Mouse (Mus musculus) midbrain, embryonic 11.5 days (tissue): ENCODE data around the gene Ncor2. TPM values are rescaled to one million over a fixed set of nuclear protein-coding genes. Genes with fewer than 3 reads are reported as not detected.

ENCODE experiments used
- ATAC-seq: fragments of 200-750 bp; cut with Nextera tagmentation; 2 replicates; pipeline ENCODE4 v1.8.0; 2017; ENCODE audit warnings: moderate TSS enrichment, moderate library complexity; ENCODE audit not compliant: low FRiP score
- DNase-seq: peaks from one replicate; pipeline ENCODE4 v3.0.0; 2015; ENCODE audit warnings: low spot score; ENCODE audit errors: missing footprints
- H3K27ac ChIP-seq: fragments of 300-500 bp; sonication (generic); 2 replicates; pipeline ENCODE4 v1.5.1; 2014; ENCODE audit warnings: low read depth, low read length
- H3K27me3 ChIP-seq: fragments of 300-500 bp; sonication (generic); 2 replicates; pipeline ENCODE4 v1.6.1; 2014; ENCODE audit warnings: mild to moderate bottlenecking, low read length, moderate library complexity, mixed read lengths; ENCODE audit not compliant: control insufficient read depth, insufficient read depth
- H3K36me3 ChIP-seq: fragments of 300-500 bp; sonication (generic); 2 replicates; pipeline ENCODE4 v1.6.1; 2014; ENCODE audit warnings: mild to moderate bottlenecking, low read length, moderate library complexity, mixed read lengths; ENCODE audit not compliant: control insufficient read depth, insufficient read depth
- H3K4me1 ChIP-seq: fragments of 300-500 bp; sonication (generic); 2 replicates; pipeline ENCODE4 v1.6.1; 2014; ENCODE audit warnings: low read length; ENCODE audit not compliant: control insufficient read depth, insufficient read depth
- H3K4me2 ChIP-seq: fragments of 300-500 bp; sonication (generic); 2 replicates; pipeline ENCODE4 v1.6.1; 2014; ENCODE audit warnings: mild to moderate bottlenecking, moderate library complexity
- H3K4me3 ChIP-seq: fragments of 300-500 bp; sonication (generic); 2 replicates; pipeline ENCODE4 v1.5.1; 2014; ENCODE audit warnings: low read depth, low read length
- H3K9ac ChIP-seq: fragments of 300-500 bp; sonication (generic); 2 replicates; pipeline ENCODE4 v1.6.1; 2014; ENCODE audit warnings: low read length
- H3K9me3 ChIP-seq: fragments of 300-500 bp; sonication (generic); 2 replicates; pipeline ENCODE4 v1.6.1; 2016; ENCODE audit warnings: low read length; ENCODE audit not compliant: control insufficient read depth
- WGBS: fragments of 180-500 bp; shearing (Covaris S2); extraction: QIAGEN DNeasy Blood & Tissue Kit; methylation state at CpG from one replicate; pipeline ENCODE4 v1.1.7; 2014; 5-methylcytosine and 5-hydroxymethylcytosine counted together
- polyA plus RNA-seq: library from polyadenylated mRNA; unstranded; fragments of >200 nt; fragmentation: Nextera tagmentation; extraction: Ambion mirVana; gene quantifications from 2 replicates; pipeline ENCODE4 v1.2.1, GENCODE M21; 2014

Gene Ncor2
- polyA plus RNA-seq, 1 experiment from 2014 or later, result 13.4 TPM

DNA sequence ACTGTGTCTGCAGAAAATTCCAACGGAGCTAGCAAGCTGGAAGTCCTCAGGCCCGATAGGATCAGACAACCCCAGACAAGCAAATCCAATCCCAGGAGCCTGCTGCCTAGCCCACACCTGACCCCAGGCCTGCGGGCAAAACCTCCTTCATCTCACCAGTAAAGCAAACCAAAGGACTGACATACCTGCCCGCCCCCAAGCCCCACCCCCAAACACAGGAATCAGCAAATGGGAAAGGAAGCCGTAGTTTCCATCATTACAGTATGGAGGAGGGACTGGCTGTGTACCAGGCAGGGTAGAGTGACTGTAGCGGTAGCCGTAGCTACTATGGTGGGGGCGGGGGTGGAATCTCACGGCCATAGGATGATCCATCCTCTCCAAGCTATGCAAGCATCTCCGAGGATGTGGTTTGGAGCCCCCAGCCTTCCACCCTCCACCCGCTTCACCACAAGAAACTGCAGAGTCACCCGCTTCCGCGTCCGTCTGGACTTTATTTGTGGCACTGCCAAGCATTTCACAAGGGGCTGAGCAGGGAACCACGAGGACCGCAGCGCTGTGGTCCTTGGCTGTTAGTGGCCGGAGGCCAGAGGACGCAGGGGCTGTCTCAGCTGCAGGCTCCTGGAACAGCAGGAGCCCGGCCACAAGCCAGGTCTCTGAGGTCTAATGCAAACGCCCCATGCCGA, 4.4 kb upstream of the Ncor2 start:
- ATAC-seq, result no peak
- no peak overlapping the region for H3K27ac ChIP-seq
- no peaks in the 10 kb centered on the region for H3K9me3 ChIP-seq
- H3K9ac ChIP-seq, result peak overlapping the region; percentile 24; the same call in 1 of the 2 replicates
- H3K36me3 ChIP-seq, result no peaks in the 10 kb centered on the region
- no peak overlapping the region for H3K4me2 ChIP-seq
- H3K4me3 ChIP-seq, result no peak overlapping the region
- H3K4me1 ChIP-seq, result peaks cover 11% of the 10 kb centered on the region
- peaks cover 2% of the 10 kb centered on the region for H3K27me3 ChIP-seq
- DNase-seq, result no peak
- WGBS, result 17% methylated on average over 23 of the region's 23 CpGs

DNA sequence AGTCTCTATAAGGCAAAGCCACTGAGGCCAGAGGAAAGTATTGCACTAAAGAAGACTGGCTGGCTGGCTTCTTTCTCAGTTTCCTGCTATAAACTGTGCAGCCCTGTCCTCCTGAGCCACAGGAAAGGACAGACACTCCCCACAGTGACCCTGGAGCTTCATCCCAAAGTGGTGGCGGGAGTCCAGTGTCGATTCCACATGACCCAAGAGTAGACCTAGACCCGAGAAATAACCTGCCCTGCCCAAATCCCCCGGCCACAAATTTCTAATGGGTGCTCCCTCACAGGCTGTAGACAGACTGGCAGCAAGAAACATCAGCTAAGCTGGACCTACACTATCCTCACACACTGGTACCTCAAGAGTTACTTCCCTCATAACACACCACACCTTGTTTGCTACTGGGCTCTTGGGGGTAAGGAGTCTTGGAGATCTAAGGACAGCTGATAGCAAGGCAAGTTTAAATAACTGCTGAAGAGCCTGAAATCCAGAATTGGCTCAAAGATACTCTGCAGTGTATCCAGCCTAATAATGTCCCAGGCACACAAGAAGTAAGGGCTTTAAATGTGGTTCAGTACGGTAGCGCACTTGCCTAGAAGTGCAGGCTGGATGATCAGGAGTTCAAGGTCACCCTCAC, 1.7 kb upstream of the Ncor2 start:
- no peak for ATAC-seq
- Histone ChIP-seq H3K9me3 (no peaks in the 10 kb centered on the region), H3K27ac (no peak overlapping the region), H3K4me1 (peaks cover 32% of the 10 kb centered on the region), H3K4me3 (no peak overlapping the region), H3K9ac (no peak overlapping the region), H3K27me3 (peaks cover 2% of the 10 kb centered on the region), H3K36me3 (no peaks in the 10 kb centered on the region), H3K4me2 (no peak overlapping the region)
- no peak for DNase-seq
- WGBS, result 87% methylated on average over 6 of the region's 6 CpGs

- peak overlapping the region; percentile 96 for H3K4me2 ChIP-seq
- H3K9ac ChIP-seq, result peak overlapping the region; percentile 56; the same call in 1 of the 2 replicates
- H3K36me3 ChIP-seq, result no peaks in the 10 kb centered on the region
- H3K4me3 ChIP-seq, result peak overlapping the region; percentile 90
- DNase-seq (no peak), ATAC-seq (no peak; the same call in 1 of the 2 replicates)
- peaks cover 2% of the 10 kb centered on the region for H3K27me3 ChIP-seq
- peaks cover 40% of the 10 kb centered on the region for H3K4me1 ChIP-seq
- no peaks in the 10 kb centered on the region for H3K9me3 ChIP-seq
- WGBS, result 4% methylated on average over 23 of the region's 25 CpGs
- H3K27ac ChIP-seq, result peak overlapping the region; percentile 48; the same call in 1 of the 2 replicates
Measured at GRCm38 (mm10) chr5:125179735-125180629, 963 bp upstream of the Ncor2 start.

DNA sequence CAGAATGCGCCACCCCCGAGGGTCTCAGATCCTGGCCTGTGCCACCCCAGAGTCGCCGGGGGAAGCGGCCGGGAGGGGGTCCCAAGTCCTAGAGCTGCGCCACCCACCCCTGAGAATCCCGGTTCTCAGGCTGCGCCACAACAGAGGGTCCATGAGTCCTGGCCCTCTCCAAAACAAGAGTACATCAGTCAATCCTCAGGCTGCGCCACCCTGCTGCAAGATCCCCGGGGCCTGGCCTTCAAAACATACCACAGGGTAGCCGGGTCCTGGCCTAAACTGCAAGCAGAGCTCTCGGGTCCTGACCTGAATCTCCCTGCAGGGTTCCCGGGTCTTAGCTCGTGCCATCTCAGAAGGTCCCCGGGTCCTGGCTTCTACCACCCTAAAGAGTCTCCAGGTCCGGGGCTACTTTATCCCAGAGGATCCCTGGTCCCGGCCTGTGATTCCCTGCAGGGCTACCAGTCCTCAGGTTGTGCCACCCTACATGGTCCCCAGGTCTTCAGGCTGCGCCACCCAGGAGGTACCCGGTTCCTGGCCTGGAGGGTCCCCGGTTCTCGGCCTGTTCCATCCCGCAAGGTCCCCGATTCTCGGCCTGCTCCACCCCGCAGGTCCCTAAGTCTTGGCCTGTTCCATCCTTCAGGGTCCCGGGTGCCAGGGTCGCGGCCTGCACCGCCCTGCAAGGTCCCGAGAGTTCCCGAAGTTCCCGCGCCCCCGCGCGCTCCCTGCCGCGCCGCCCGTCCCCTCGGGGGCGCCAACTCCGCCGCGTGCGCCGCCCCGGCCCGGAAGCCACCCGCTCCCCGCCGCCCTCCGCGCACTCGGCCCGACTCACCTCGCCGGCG, 630 bp downstream of the Ncor2 start:
- H3K9me3 ChIP-seq, result no peaks in the 10 kb centered on the region
- peak overlapping the region; percentile 90 for H3K4me3 ChIP-seq
- DNase-seq (peak; percentile 97), ATAC-seq (peak; percentile 47)
- peak overlapping the region; percentile 86 for H3K27ac ChIP-seq
- H3K4me2 ChIP-seq, result peak overlapping the region; percentile 96
- under 1% methylated on average over 56 of the region's 60 CpGs for WGBS
- H3K9ac ChIP-seq, result peak overlapping the region; percentile 86
- peaks cover 2% of the 10 kb centered on the region for H3K27me3 ChIP-seq
- no peaks in the 10 kb centered on the region for H3K36me3 ChIP-seq
- H3K4me1 ChIP-seq, result peaks cover 48% of the 10 kb centered on the region

DNA sequence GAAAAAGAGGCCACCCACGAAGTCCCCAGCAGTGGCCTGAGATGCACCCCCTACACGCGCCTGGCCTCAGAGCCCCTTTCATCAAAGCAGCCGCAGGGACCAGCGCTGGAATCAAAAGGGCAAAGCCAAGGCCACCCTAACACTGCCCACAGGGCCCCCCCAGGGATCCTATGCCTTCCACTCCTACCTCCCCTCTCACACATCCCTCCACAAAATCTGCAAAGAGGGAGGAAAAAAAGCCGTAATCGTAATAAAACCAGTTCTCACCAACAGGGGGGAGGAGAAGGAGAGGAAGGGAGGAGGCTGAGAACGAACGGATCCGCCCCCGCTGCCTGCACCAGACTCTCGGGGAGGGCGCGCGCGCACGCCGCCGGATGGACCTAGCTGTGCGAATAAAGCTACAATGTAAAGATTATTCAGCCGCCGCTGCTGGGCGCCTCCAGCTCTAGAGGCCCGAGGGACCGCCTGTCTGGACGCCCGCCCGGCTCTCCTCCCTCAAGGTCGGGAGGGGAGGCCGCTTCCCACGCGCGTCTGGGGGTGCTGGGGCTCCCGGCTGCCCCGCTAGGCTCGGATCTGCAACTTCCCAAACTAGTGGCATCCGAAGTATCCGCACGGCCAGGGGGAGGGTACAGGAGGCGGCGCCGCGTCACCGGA, 1.4 kb downstream of the Ncor2 start:
- peak overlapping the region; percentile 96 for H3K4me2 ChIP-seq
- ATAC-seq (peak; percentile 38), DNase-seq (peak; percentile 95)
- under 1% methylated on average over 43 of the region's 44 CpGs for WGBS
- peak overlapping the region; percentile 86 for H3K9ac ChIP-seq
- H3K4me1 ChIP-seq, result peaks cover 56% of the 10 kb centered on the region
- peak overlapping the region; percentile 90 for H3K4me3 ChIP-seq
- H3K9me3 ChIP-seq, result no peaks in the 10 kb centered on the region
- peak overlapping the region; percentile 86 for H3K27ac ChIP-seq
- H3K36me3 ChIP-seq, result no peaks in the 10 kb centered on the region
- peaks cover 2% of the 10 kb centered on the region for H3K27me3 ChIP-seq

- DNase-seq (no peak), ATAC-seq (no peak)
- Histone ChIP-seq H3K9ac (peak overlapping the region; percentile 86), H3K36me3 (no peaks in the 10 kb centered on the region), H3K27ac (no peak overlapping the region), H3K4me2 (peak overlapping the region; percentile 96), H3K4me1 (peaks cover 63% of the 10 kb centered on the region), H3K27me3 (peaks cover 2% of the 10 kb centered on the region), H3K4me3 (peak overlapping the region; percentile 90), H3K9me3 (no peaks in the 10 kb centered on the region)
- 6% methylated on average over 12 of the region's 12 CpGs for WGBS
Measured at GRCm38 (mm10) chr5:125176864-125177263, 2.2 kb downstream of the Ncor2 start.

DNA sequence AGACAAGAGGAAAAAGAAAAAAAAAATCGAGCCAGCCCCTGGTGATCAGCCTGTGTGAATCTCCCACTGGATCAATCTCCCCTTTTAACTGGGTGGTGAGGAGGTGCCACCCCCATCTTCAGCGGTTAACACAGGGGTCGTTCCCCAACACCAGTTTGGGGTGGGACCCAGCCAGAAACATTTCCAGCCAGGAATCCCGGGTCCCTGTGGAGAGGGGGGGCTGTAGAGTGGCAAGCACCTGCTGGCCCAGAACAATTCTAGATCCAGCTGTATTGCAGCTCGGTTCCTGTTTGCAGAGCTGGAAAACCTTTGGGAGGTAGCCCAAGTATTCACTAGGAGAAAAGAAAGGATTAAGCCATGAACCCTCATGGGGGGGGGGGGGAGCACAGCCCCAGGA, 2.7 kb downstream of the Ncor2 start:
- WGBS, result 14% methylated on average over 5 of the region's 5 CpGs
- H3K4me3 ChIP-seq, result peak overlapping the region; percentile 90
- no peak for ATAC-seq
- no peaks in the 10 kb centered on the region for H3K9me3 ChIP-seq
- no peak overlapping the region for H3K27ac ChIP-seq
- peaks cover 68% of the 10 kb centered on the region for H3K4me1 ChIP-seq
- H3K36me3 ChIP-seq, result no peaks in the 10 kb centered on the region
- H3K4me2 ChIP-seq, result peak overlapping the region; percentile 96
- H3K9ac ChIP-seq, result peak overlapping the region; percentile 20
- DNase-seq, result no peak
- H3K27me3 ChIP-seq, result peaks cover 2% of the 10 kb centered on the region
